Mouse (Mus musculus): ENCODE data around the gene Neurl4.

Gene Neurl4

GRCm38 (mm10) chr11:69961841-69962240, 61.0 kb downstream of the Neurl4 start:
- DNase-seq = no peak
